Mouse (Mus musculus) gastrocnemius, adult 8-10 months (tissue): ENCODE measurements around the gene Kcnmb4. TPM values are rescaled to one million over a fixed set of nuclear protein-coding genes. Genes with fewer than 3 reads are reported as not detected.

Source experiments
- DNase-seq, 2 experiments: peaks; one replicate each; pipeline ENCODE4 v3.0.0; 2022; ENCODE audit warnings: low spot score in 2 of 2
- total RNA-seq, 4 experiments: library from RNA; stranded (reverse); gene quantifications; 2 replicates each; pipeline ENCODE4 v1.2.4; 2022

The Kcnmb4 gene
- total RNA-seq, result under 1 TPM in 2 of 4 experiments, not detected in 2; 0.21 to 0.22 TPM

DNA sequence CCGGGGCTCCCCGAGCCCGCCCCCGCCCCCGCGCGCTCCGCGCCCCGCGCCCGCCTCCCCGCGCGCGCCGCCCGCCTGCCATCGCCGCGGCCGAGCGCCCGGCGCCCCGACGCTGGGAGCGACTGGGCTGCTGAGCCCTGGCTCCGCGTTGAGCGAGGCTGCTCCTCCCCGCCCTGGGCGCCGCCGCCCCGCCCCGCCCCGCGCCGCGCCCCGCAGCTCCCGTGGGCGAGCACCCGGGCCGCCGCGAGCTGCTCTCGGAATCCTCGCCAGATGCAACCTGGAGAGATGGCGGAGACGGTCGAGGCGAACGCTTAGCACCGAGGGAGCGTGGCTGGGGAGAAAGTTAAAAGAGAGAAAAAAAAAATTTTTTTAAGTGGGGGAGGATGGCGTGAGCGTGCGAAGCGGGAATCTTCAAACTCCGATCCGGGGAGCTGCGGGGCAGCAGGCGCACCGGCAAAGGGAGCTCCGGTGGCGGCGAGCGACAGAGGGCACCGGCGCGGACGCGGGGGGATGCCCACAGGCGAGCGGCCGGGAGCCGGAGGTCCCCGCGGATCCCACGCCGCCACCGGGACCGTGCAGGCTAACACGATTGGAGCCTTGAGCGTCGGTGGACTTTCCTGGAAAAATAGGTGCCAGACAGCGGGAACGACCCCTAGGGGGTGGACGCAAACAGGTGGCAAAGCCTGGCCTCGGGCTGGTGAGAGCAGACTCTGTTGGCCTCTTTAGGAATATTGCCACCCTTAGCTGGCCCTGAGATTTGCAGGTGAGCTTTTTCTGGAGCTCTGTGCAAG lies at the start of gene Kcnmb4:
Gene Kcnmb4 (minus strand): TSS at position 120 of the 791 bp plus-strand sequence.
- no peak for DNase-seq

DNA sequence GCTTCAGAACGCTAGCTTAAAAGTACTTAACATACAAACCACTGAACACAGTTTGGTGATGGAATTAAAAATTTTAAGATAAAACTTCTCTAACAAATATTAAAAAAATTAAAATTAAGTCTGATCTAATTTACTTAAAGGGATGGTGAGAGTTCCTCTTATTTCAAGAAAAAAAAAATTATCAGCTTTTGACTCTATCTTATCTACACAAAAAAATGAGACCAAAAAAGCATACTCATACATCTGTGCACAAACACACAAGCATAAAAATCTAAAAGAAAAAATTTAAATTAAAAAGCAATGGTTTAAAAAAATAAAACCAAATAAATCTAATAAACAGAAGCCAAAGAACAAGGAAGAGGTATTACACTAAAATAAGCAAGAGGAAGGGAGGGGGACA lies 45.9 kb upstream of the Kcnmb4 start:
- no peak for DNase-seq

DNA sequence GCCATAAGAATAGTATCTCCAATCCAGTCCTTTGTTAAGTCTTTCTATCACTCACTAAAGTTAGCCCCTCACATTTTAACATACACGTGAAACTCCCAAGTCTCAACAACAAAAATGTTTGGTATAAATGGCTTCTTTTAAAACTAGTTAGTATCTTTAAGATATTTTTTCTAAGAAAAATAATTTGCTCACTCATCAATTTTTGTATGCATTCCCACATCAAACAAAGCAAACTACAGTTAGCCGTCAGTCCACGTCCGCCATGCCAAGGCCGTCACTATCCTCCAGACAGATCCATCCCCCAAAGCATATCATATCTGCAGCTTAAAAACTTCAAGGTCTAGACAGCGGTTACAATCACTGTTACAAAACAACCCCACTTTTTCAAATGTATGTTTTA lies 41.9 kb upstream of the Kcnmb4 start:
- no peak for DNase-seq

DNA sequence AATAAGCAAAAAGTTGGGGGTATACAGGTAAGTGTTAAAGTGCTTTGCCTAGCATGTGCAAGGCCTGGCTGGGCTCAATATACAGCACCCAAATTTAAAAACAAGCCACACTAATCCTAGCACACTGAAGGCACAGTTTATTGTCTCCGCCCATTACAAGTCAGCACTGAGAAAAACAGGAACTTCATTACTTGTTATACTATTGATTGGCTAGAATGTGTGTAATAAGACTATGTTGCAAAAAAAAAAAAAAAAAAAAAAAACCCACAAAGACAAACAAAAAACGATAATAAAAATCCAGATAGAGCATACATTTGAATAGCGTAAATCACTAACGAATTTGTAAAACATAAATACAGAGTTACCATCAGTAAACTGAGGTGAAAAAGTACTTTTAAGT lies 41.5 kb upstream of the Kcnmb4 start:
- DNase-seq, result no peak

DNA sequence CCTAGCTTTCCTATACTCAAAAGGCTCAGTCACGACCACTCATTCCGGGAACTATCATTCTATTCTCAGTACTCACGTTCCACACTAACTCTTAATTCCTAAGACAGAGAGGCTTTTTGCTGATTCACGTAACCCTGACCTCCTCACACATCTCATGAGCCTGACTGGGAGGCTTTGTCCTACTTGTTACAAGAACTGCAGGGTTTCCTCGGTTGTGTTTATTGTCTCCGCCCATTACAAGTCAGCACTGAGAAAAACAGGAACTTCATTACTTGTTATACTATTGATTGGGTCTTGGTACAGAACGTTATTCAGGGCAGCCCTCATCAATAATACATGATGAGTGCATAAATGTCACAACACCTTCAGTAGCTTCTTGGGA lies 39.6 kb upstream of the Kcnmb4 start:
- DNase-seq, result no peak

DNA sequence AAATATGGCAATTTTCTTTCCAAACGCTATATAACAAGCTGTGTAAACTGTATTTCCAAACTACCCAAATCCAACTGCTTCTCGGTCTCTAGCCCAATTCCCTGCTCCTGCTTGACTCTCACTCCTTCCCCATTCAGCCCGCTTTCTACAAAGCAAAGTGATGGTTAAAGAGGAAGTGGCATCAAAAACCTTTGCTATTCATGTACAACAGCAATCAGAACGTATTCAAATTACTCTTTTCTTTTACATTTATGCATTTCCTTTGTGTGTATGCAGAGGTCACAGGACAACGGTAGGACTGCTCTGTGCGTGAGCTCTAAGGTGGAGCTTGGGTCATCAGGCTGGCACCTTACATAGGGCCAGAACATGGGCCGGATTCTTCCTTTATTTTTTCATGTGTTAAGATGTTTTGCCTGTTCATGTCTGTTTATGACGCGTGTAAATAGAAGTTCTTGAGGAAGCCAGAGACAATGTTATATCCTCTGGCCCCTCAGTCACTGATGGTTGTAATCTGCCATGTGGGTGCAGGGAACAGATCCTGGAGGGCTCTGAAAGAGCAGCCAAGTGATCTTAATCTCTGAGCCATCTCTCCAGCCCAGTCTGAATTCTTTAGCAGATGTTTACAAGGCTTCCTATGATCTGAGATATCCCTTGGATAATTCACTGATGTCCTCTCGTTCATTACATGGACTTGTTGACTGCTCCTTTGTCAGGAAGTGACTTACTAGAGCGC lies 39.0 kb upstream of the Kcnmb4 start:
- DNase-seq, result no peak

DNA sequence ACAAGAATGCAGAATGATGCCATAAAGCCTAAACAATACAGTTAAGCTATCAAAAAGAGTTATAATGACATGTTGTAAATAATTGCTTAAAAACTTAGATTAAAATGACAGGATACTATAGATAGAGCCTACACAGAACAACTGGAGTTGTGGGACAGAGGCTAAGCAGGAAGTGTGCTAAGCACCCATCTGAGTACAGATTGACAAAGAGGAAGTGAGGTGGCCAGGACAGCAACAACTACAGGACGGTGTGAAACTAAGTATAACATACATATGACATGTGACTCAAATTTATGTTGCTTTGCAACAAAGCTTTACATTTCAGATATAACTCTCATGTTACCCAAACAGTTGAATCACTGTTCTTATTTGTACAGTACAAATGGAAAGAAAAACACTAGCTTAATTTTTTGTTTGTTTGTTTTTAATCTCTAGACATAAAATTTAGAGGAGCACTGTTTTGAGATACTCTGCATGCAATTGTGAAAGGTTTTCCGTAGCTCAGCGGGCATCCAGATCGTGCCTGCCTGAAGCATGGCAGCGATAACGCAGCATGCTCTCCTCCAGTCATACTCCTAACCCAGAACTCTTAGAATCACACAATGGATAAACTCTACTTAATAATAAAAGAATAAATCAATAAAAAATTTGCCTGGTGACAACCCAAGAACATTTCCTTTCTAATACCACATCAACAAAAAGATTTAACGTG lies 31.8 kb upstream of the Kcnmb4 start:
- DNase-seq, result no peak

DNA sequence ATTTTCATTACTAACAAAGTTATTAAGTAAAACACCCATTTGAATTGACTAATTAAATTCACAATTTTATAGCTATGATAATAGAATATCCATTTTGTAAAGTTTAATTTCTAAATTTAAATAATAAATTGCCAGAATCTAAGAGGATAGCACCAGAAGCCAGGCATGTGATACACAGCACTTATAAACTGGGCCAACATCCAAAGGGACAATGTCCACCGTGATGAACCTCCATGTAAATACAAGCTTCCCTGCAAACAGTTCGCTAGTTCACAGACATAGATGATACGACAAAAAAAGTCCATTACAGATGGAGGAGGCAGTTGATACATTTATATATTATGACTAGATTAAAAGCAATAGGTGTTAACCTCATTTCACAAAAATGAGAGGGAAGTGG lies 19.1 kb upstream of the Kcnmb4 start:
- DNase-seq, result no peak

DNA sequence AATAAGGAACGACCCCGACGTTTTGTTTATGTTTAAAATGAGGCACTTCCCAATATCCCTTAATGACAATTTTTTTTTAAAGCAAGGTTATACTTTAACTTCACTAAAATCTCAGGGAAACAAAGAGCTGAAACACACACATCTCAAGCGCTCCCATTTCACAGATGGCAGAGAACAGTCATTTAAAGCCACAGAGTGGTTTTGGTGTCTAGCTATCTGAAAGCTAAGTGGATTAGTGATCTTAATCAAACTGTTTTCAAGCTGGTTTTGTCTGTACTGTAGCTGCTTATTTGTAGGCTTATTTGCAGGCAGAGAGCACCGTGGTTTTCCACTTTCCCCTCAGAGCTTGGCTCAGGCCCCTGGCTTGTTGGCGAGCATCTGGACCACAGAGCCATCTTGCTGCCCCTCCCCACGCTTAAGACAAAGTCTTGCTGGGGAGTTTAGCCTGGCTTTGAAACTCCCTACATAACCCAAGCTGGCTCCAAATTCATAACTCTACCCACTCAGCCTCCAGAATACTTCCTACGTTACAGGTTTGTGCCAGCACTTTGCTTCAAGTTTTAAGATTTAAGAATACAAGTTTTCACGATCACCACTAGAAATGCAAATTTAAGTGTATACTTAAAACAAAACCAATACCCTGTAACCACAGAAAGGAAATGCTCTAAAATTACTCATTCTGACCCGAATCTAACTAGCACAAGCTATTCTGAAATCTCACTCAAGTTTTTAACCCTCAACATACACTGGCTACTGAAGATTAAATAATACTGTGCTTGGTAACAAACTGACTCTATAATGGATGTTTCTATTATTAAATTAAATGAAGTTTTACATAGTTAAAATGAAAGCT lies 13.4 kb upstream of the Kcnmb4 start:
- no peak for DNase-seq

DNA sequence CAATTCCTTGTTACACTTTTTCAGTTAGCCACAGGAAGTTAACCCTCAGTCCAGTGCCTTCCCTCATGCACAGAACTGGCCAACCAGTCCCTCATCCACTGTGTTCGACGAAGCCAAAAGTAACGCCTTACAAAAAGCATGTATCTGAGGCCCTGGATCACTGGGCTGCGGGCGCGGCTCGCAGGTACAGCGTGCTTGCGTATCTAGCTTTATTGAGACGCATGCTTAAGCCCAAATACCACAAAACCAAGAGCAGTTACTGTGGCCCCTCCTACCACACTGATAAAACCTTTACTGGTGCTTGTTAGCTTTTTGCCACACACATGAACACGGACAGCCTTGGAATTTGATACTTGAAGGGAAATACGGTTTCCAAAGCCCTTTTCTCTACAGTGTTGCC lies 8.2 kb upstream of the Kcnmb4 start:
- DNase-seq, result no peak

DNA sequence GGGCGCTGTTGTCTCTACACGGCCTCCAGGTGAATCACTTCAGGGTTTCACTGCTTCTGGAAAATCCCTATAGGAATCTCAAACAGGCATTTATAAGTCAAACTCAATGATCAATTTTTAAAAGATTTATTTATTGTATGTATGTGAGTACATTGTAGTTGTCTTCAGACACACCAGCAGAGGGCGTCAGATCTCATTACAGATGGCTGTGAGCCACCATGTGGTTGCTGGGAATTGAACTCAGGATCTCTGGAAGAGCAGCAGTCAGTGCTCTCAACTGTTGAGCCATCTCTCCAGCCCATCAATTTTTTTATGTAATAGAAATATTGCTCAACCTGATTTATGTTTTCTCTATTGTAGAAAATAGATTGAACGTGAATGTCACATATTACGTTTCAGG lies 7.3 kb upstream of the Kcnmb4 start:
- DNase-seq, result no peak

DNA sequence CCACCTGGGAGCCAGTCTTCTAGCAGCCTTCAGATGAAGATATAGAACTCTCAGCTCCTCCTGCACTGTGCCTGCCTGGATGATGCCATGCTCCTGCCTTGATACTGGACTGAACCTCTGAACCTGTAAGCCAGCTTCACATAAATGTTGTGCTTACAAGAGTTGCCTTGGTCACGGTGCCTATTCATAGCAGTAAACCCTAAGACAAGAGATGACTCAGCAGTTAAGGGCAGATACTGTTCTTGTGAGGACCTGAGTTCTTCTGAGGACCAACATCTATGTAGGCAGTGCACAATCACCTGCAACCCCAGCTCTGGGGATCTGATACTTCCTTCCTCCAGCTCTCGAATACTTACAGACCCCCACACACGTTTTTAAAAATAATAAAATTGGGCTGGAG lies 2.9 kb upstream of the Kcnmb4 start:
- no peak for DNase-seq

DNA sequence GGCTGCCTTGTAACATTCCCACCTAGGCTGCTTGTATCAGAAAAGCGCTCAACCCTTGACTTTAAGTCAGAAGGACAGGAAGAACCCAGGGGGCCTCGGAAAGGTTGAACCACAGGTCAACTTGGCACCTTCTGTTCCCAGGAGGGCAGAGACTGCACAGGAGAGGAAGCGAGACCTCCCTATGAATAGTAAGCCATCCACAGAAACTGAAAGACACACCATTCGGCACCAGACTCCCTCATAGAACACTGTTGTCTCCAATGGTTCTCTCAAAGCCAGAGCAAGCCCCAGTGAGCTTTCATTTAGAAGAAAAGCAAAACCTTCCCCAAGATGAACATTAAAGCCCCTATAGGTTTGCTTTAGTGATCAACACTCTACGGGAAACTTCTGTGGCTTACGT lies 2.0 kb upstream of the Kcnmb4 start:
- no peak for DNase-seq

DNA sequence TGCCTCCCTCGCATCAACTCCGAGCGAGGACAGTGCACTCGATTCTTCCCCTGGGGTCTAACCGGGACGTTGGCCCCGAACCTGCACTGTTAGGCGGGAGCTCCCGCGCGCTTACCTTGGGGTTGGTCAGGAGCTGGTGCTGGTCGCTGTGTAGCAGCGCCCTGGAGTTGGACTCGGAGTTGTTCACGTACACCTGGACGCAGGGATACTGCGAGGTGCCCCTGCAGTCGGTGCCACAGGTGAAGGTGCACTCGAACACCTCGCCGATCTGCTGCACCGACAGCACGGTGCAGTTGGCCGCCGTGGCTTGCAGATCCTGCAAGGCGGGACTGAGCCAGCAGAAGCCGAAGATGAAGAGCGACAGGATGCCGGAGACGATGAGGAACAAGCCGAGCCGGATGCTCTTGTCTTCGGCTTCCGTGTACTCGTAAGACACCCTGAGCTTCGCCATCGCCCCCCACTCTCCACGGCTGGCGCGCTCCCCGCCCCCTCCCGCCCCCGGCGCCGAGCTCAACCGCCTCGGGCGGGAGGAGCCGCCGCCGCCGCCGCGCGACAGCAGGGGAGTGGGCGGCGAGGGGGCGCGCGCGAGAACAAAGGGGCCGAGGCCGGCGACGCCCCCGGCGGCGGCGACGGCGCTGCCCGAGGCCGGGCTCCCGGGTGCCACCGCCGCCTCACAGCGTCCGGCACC lies 463 bp downstream of the Kcnmb4 start:
- no peak for DNase-seq

DNA sequence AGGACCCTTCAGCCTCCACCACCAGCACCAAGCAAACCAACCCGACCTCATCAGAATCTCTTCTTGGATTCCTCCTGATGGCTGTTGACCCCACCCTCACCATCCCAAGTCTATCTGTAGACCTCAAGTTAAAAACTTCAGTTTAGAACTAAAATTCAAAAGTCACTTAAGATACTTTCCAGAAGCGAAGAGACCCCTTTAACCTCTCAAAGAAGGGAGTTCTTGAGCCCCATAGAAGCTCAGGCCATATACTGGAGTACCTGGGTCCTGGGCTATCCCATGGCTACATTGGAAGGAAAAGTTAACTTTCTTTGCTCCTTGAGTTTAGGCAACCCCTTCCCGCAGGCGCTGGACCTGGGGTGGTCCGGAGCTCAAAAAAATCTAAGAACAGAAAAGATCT lies 1.1 kb downstream of the Kcnmb4 start:
- DNase-seq, result no peak

DNA sequence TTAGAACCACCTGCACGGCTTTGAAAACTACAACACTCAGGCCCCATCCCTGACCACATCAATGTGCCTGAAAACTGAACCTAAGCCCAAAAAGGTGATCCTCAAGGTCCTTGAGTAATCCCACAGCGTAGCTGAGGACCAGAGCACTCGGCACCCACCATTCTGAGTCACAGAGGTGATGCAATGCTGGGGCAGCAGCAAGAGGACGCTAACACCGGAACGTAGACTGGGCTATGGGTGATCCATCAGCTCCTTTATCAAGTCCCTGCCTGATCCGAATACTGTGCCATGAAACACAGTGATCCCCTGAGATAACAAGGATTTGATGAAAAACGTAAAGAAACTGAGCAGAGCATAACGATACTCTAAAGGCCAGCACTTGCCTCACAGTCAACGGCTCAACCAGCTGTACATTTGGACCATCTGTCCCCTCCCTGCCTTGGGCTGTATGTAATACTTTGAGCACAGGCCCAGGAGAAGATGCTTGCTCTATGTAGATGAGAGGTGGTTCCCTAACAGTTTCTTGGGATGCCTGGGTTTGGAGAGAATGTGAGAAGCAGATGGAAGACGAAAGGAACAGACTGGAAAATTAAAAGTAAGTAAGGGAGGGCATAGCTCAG lies 3.3 kb downstream of the Kcnmb4 start:
- DNase-seq, result no peak

DNA sequence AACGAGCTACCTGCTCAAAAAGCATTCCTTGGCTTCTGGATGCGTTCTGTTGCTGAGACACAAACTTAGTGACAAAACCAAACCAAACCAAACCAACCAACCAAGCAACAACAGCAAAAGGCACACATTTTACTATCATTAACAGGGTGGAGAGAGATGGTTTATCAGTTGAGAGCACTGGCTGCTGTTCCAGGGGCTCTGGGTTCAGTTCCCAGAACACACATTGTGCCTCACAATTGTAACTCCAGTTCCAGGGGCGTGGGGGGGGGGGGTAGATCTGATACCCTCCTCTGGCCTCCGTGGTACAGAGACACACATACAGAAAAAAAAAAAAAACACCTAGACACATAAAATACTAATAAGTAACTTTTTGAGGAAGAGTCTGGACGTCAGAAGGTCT lies 5.6 kb downstream of the Kcnmb4 start:
- no peak for DNase-seq

DNA sequence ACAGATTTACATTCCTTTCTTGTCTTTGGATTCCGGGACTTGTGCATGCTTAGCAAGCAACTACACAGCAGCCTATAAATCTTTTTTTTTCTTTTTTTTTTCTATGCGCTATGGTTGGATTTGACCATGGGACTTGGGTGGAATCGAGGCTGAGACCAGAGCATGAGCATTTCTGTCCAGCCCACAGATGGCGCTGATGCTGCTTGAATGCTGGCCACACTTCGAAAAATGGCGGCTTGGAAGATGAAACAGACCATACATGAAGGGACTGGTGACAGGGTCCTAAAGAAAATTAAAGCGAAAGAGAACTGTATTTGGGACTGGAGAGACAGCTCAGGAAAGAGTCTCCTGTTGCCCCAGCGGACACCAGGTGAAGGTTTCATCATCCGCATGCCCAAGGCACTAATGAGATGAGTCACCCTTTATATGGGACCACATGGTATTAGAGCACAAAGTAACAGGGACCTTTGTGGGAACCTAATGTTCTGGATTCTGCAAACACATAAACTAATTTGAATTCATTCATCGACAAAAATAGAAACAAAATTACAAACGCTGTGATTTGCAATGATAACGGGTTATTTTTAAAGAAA lies 9.8 kb downstream of the Kcnmb4 start:
- no peak for DNase-seq

DNA sequence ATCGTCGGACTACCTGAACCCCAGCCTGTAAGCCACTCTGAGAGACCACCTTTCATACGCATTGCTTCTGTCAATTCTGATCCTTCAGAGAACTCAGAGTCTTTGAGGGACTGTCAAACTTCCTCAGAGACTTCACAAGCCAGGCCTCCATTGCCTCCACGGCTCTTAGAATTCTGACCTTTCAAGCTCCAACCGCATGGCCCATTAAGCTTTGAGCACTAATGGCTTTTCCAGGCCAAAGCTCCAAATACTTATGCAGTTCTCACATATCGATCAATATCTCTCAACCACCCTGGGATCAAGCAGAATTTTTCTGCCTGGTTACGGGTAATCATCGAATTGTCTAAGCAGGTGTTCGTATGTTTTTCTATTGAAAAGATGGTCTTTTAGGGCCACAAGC lies 12.2 kb downstream of the Kcnmb4 start:
- no peak for DNase-seq

DNA sequence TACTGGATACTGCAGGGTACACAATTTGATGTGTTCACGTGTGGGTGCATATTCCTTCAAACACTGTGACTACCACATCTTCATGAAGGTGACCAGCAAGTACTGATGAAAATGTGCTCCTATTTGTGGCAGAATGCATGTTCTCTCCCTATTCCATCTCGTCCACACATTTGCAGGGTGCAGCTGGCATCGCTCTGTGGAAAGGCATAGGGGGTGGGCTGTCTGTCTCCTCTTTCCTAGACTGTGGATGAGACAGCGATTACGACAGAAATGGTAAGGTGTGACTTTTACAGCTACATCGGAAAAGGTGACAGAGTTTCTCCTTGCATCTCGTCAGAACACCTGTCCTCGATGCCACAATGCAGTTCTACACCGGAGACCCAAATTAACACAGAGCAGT lies 14.9 kb downstream of the Kcnmb4 start:
- no peak for DNase-seq
